Mouse (Mus musculus): Measurements from ENCODE around the gene Piga. TPM values are rescaled to one million over a fixed set of nuclear protein-coding genes. Genes with fewer than 3 reads are reported as not detected.

Gene Piga
- polyA plus RNA-seq, 1 experiment from 2014 or later = 6.1 TPM

GRCm38 (mm10) chrX:164394091-164394490 lies 25.5 kb upstream of the Piga start:
- Histone ChIP-seq H3K27me3 (replicated peaks; ENCODE audit: insufficient read depth, low read length) (no peaks in the 10 kb centered on the region), H3K4me2 (replicated peaks; ENCODE audit: low read depth, low read length) (no peak overlapping the region), H3K27ac (ENCODE audit: low read length) (no peak overlapping the region), H3K36me3 (ENCODE audit: insufficient read depth, low read length) (no peaks in the 10 kb centered on the region), H3K4me1 (ENCODE audit: insufficient read depth, low read depth, low read length) (no peaks in the 10 kb centered on the region), H3K9ac (replicated peaks; ENCODE audit: low read depth) (no peak overlapping the region), H3K9me3 (ENCODE audit: low read length) (no peaks in the 10 kb centered on the region), H3K4me3 (ENCODE audit: low read depth, low read length) (no peak overlapping the region)
- ATAC-seq = no peak
- no peak for DNase-seq (ENCODE audit: low spot score)
- 85% methylated on average over 4 of the region's 4 CpGs for WGBS
- TF ChIP-seq CTCF (IDR thresholded peaks at IDR 0.05) = no peak
- TF ChIP-seq EP300 (IDR thresholded peaks at IDR 0.05) = no peak

- Histone ChIP-seq H3K4me3 (ENCODE audit: low read depth, low read length) (no peak overlapping the region), H3K4me1 (ENCODE audit: insufficient read depth, low read depth, low read length) (no peaks in the 10 kb centered on the region), H3K9ac (replicated peaks; ENCODE audit: low read depth) (no peak overlapping the region), H3K27ac (ENCODE audit: low read length) (no peak overlapping the region), H3K4me2 (replicated peaks; ENCODE audit: low read depth, low read length) (no peak overlapping the region), H3K27me3 (replicated peaks; ENCODE audit: insufficient read depth, low read length) (no peaks in the 10 kb centered on the region), H3K36me3 (ENCODE audit: insufficient read depth, low read length) (no peaks in the 10 kb centered on the region), H3K9me3 (ENCODE audit: low read length) (no peaks in the 10 kb centered on the region)
- ATAC-seq (peak; percentile 32; the same call in 1 of the 2 replicates), DNase-seq (ENCODE audit: low spot score) (peak; percentile 57)
- TF ChIP-seq EP300 (IDR thresholded peaks at IDR 0.05) (no peak), CTCF (IDR thresholded peaks at IDR 0.05) (peak; percentile 68)
- WGBS = 62% methylated on average over 3 of the region's 3 CpGs
Observed at GRCm38 (mm10) chrX:164398456-164398855, 21.1 kb upstream of the Piga start.

- no peak overlapping the region for H3K4me3 ChIP-seq (ENCODE audit: low read depth, low read length)
- TF ChIP-seq CTCF (IDR thresholded peaks at IDR 0.05) (no peak), EP300 (IDR thresholded peaks at IDR 0.05) (no peak)
- no peaks in the 10 kb centered on the region for H3K4me1 ChIP-seq (ENCODE audit: insufficient read depth, low read depth, low read length)
- H3K4me2 ChIP-seq (replicated peaks; ENCODE audit: low read depth, low read length) = no peak overlapping the region
- H3K36me3 ChIP-seq (ENCODE audit: insufficient read depth, low read length) = no peaks in the 10 kb centered on the region
- ATAC-seq (no peak), DNase-seq (ENCODE audit: low spot score) (no peak)
- no peaks in the 10 kb centered on the region for H3K27me3 ChIP-seq (replicated peaks; ENCODE audit: insufficient read depth, low read length)
- no peaks in the 10 kb centered on the region for H3K9me3 ChIP-seq (ENCODE audit: low read length)
- no peak overlapping the region for H3K9ac ChIP-seq (replicated peaks; ENCODE audit: low read depth)
- H3K27ac ChIP-seq (ENCODE audit: low read length) = no peak overlapping the region
Observed at GRCm38 (mm10) chrX:164405080-164405649, 14.4 kb upstream of the Piga start.

- H3K27ac ChIP-seq (ENCODE audit: low read length) = no peak overlapping the region
- H3K4me1 ChIP-seq (ENCODE audit: insufficient read depth, low read depth, low read length) = no peaks in the 10 kb centered on the region
- no peak overlapping the region for H3K4me3 ChIP-seq (ENCODE audit: low read depth, low read length)
- H3K9ac ChIP-seq (replicated peaks; ENCODE audit: low read depth) = no peak overlapping the region
- H3K4me2 ChIP-seq (replicated peaks; ENCODE audit: low read depth, low read length) = no peak overlapping the region
- no peak for TF ChIP-seq CTCF (IDR thresholded peaks at IDR 0.05)
- peak; percentile 19; the same call in 1 of the 2 replicates for TF ChIP-seq EP300 (IDR thresholded peaks at IDR 0.05)
- no peaks in the 10 kb centered on the region for H3K27me3 ChIP-seq (replicated peaks; ENCODE audit: insufficient read depth, low read length)
- ATAC-seq (peak; percentile 70), DNase-seq (ENCODE audit: low spot score) (peak; percentile 58)
- H3K9me3 ChIP-seq (ENCODE audit: low read length) = no peaks in the 10 kb centered on the region
- no peaks in the 10 kb centered on the region for H3K36me3 ChIP-seq (ENCODE audit: insufficient read depth, low read length)
- WGBS = 58% methylated on average over 9 of the region's 9 CpGs
Observed at GRCm38 (mm10) chrX:164406133-164407022, 13.2 kb upstream of the Piga start.

- 53% methylated on average over 3 of the region's 3 CpGs for WGBS
- Histone ChIP-seq H3K4me1 (ENCODE audit: insufficient read depth, low read depth, low read length) (no peaks in the 10 kb centered on the region), H3K27me3 (replicated peaks; ENCODE audit: insufficient read depth, low read length) (no peaks in the 10 kb centered on the region), H3K4me3 (ENCODE audit: low read depth, low read length) (no peak overlapping the region), H3K27ac (ENCODE audit: low read length) (no peak overlapping the region), H3K9ac (replicated peaks; ENCODE audit: low read depth) (no peak overlapping the region), H3K9me3 (ENCODE audit: low read length) (no peaks in the 10 kb centered on the region), H3K4me2 (replicated peaks; ENCODE audit: low read depth, low read length) (no peak overlapping the region), H3K36me3 (ENCODE audit: insufficient read depth, low read length) (no peaks in the 10 kb centered on the region)
- DNase-seq (ENCODE audit: low spot score) = peak; percentile 43
- peak; percentile 26; the same call in 1 of the 2 replicates for ATAC-seq
- no peak for TF ChIP-seq CTCF (IDR thresholded peaks at IDR 0.05)
Observed at GRCm38 (mm10) chrX:164408301-164408927, 11.2 kb upstream of the Piga start.

GRCm38 (mm10) chrX:164410562-164410961 lies 9.0 kb upstream of the Piga start:
- 64% methylated on average over 1 of the region's 1 CpGs for WGBS
- ATAC-seq = no peak
- H3K27ac ChIP-seq (ENCODE audit: low read length) = no peak overlapping the region
- no peak for DNase-seq (ENCODE audit: low spot score)
- no peaks in the 10 kb centered on the region for H3K27me3 ChIP-seq (replicated peaks; ENCODE audit: insufficient read depth, low read length)
- H3K4me2 ChIP-seq (replicated peaks; ENCODE audit: low read depth, low read length) = no peak overlapping the region
- H3K9me3 ChIP-seq (ENCODE audit: low read length) = no peaks in the 10 kb centered on the region
- H3K9ac ChIP-seq (replicated peaks; ENCODE audit: low read depth) = no peak overlapping the region
- no peaks in the 10 kb centered on the region for H3K4me1 ChIP-seq (ENCODE audit: insufficient read depth, low read depth, low read length)
- no peak overlapping the region for H3K4me3 ChIP-seq (ENCODE audit: low read depth, low read length)
- no peak for TF ChIP-seq EP300 (IDR thresholded peaks at IDR 0.05)
- H3K36me3 ChIP-seq (ENCODE audit: insufficient read depth, low read length) = no peaks in the 10 kb centered on the region

Data from lung, postnatal 0 days (tissue).